Mouse (Mus musculus) bone marrow macrophage, adult 2 months (primary cell): ENCODE measurements around the gene Htra2.

ENCODE experiments used
- CTCF ChIP-seq: IDR thresholded peaks from 2 replicates; pipeline ENCODE4 v1.5.1; 2012; ENCODE audit warnings: low read depth, mild to moderate bottlenecking, low read length, moderate library complexity
- POLR2A ChIP-seq: IDR thresholded peaks from 2 replicates; pipeline ENCODE4 v1.6.1; 2012; ENCODE audit warnings: mild to moderate bottlenecking, low read depth, low read length, borderline replicate concordance

- TF ChIP-seq CTCF = no peak
- no peak for TF ChIP-seq POLR2A
These were observed 13.1 kb upstream of the Htra2 start for GRCm38 (mm10) chr6:83068221-83068620.
